Mouse (Mus musculus): ENCODE measurements around the gene Sorcs2.

DNA sequence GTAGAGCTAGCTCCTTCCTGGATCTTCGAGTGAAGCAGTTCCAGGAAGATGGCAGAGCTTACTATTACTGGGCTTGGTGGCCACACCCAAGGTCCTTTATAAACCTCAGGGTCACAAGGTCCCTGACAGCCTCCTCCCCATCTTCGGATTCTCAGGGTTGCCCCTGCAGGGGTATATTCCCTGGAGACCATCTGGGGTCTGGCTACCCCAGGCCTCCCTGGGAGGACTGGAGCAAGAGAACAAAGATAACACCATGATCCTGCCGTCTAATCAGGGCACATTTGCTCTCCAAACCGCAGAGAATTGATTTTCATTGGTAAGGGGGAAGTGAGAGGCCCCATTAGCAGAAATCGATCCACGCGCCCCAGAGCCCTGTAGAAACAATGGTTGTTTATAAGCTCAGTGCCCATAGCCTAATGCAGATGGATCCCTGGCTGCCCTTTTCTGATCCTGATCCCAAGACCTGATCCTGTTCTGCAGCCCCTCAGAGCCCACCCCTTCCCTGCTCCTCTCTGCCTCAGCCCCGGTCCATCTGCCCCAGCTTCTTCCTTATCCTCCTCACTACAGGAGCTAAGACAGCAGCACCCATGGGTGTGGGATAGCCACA is 243.0 kb downstream of the Sorcs2 start:
- TF ChIP-seq CTCF (IDR thresholded peaks at IDR 0.05; ENCODE audit: borderline replicate concordance, control insufficient read depth, extremely low read depth, insufficient read depth, low read length, poor library complexity), result no peak
- no peak for TF ChIP-seq POLR2A (IDR thresholded peaks at IDR 0.05; ENCODE audit: control insufficient read depth, extremely low read depth, insufficient read depth, low read length, poor library complexity)

Data from thymus, adult 2 months (tissue).